Mouse (Mus musculus) liver, embryonic 12.5 days (tissue): ENCODE measurements at regions not wholly inside any gene's neighbourhood (a gene's known extent, or its start where the extent isn't known, plus 50 kb on each side); places are given as distances from the start of the nearest gene placed in this dataset.

Experiments
- ATAC-seq: fragments of 200-750 bp; cut with Nextera tagmentation; 2 replicates; pipeline ENCODE4 v1.8.0; 2017; ENCODE audit warnings: moderate number of reproducible peaks, mild to moderate bottlenecking, moderate library complexity
- H3K27ac ChIP-seq: fragments of 300-500 bp; sonication (generic); 2 replicates; pipeline ENCODE4 v1.5.1; 2016; ENCODE audit warnings: mild to moderate bottlenecking
- H3K27me3 ChIP-seq: fragments of 300-500 bp; sonication (generic); replicated peaks from 2 replicates; pipeline ENCODE4 v1.6.1; 2016; ENCODE audit warnings: mild to moderate bottlenecking, moderate library complexity
- H3K36me3 ChIP-seq: fragments of 300-500 bp; sonication (generic); 2 replicates; pipeline ENCODE4 v1.6.1; 2016; ENCODE audit warnings: mild to moderate bottlenecking, moderate library complexity
- H3K4me1 ChIP-seq: fragments of 300-500 bp; sonication (generic); 2 replicates; pipeline ENCODE4 v1.6.1; 2016
- H3K4me2 ChIP-seq: fragments of 300-500 bp; sonication (generic); 2 replicates; pipeline ENCODE4 v1.6.1; 2016; ENCODE audit warnings: mild to moderate bottlenecking, moderate library complexity
- H3K4me3 ChIP-seq: fragments of 300-500 bp; sonication (generic); 2 replicates; pipeline ENCODE4 v1.5.1; 2016; ENCODE audit warnings: mild to moderate bottlenecking, moderate library complexity
- H3K9ac ChIP-seq: fragments of 300-500 bp; sonication (generic); 2 replicates; pipeline ENCODE4 v1.6.1; 2016; ENCODE audit warnings: mild to moderate bottlenecking, moderate library complexity
- H3K9me3 ChIP-seq: fragments of 300-500 bp; sonication (generic); replicated peaks from 2 replicates; pipeline ENCODE4 v1.6.1; 2016; ENCODE audit warnings: mild to moderate bottlenecking, moderate library complexity
- WGBS: fragments of 180-500 bp; shearing (Covaris S2); methylation state at CpG from one replicate; pipeline ENCODE4 v1.1.7; 2016; ENCODE audit not compliant: insufficient replicate concordance; 5-methylcytosine and 5-hydroxymethylcytosine counted together

GRCm38 (mm10) chr13:46222031-46222430 is 51.5 kb upstream of the Stmnd1 start:
- H3K4me1 ChIP-seq: no peaks in the 10 kb centered on the region
- no peak overlapping the region for H3K4me3 ChIP-seq
- 56% methylated on average over 7 of the region's 7 CpGs for WGBS

GRCm38 (mm10) chr13:46218101-46218701 is 55.3 kb upstream of the Stmnd1 start:
- H3K36me3 ChIP-seq: no peaks in the 10 kb centered on the region
- ATAC-seq: no peak

More at GRCm38 (mm10) chr13:46222031-46222430, 51.5 kb upstream of the Stmnd1 start:
- Histone ChIP-seq H3K27me3 (no peaks in the 10 kb centered on the region), H3K9ac (no peak overlapping the region), H3K36me3 (no peaks in the 10 kb centered on the region), H3K9me3 (no peaks in the 10 kb centered on the region), H3K4me2 (no peak overlapping the region), H3K27ac (no peak overlapping the region)
- ATAC-seq: no peak

GRCm38 (mm10) chr13:46216954-46217838 is 56.3 kb upstream of the Stmnd1 start:
- H3K4me2 ChIP-seq: no peak overlapping the region
- H3K27ac ChIP-seq: no peak overlapping the region
- no peaks in the 10 kb centered on the region for H3K9me3 ChIP-seq
- no peaks in the 10 kb centered on the region for H3K4me1 ChIP-seq
- H3K27me3 ChIP-seq: no peaks in the 10 kb centered on the region
- no peak for ATAC-seq
- H3K4me3 ChIP-seq: no peak overlapping the region
- WGBS: 67% methylated on average over 9 of the region's 9 CpGs
- no peak overlapping the region for H3K9ac ChIP-seq
- H3K36me3 ChIP-seq: no peaks in the 10 kb centered on the region

More at GRCm38 (mm10) chr13:46218101-46218701, 55.3 kb upstream of the Stmnd1 start:
- Histone ChIP-seq H3K9me3 (no peaks in the 10 kb centered on the region), H3K4me1 (no peaks in the 10 kb centered on the region), H3K4me3 (no peak overlapping the region), H3K4me2 (no peak overlapping the region), H3K27ac (no peak overlapping the region), H3K9ac (no peak overlapping the region), H3K27me3 (no peaks in the 10 kb centered on the region)
- WGBS: 79% methylated on average over 20 of the region's 20 CpGs

GRCm38 (mm10) chr13:46203551-46203950 is 70.0 kb upstream of the Stmnd1 start:
- Histone ChIP-seq H3K4me1 (no peaks in the 10 kb centered on the region), H3K27ac (no peak overlapping the region), H3K4me3 (no peak overlapping the region), H3K9me3 (no peaks in the 10 kb centered on the region), H3K36me3 (no peaks in the 10 kb centered on the region), H3K4me2 (no peak overlapping the region), H3K9ac (no peak overlapping the region), H3K27me3 (no peaks in the 10 kb centered on the region)
- WGBS: 70% methylated on average over 3 of the region's 3 CpGs
- ATAC-seq: no peak

GRCm38 (mm10) chr13:46202586-46202985 is 70.9 kb upstream of the Stmnd1 start:
- Histone ChIP-seq H3K9me3 (no peaks in the 10 kb centered on the region), H3K4me3 (no peak overlapping the region), H3K27me3 (no peaks in the 10 kb centered on the region), H3K27ac (no peak overlapping the region), H3K36me3 (no peaks in the 10 kb centered on the region), H3K4me2 (no peak overlapping the region), H3K9ac (no peak overlapping the region), H3K4me1 (no peaks in the 10 kb centered on the region)
- WGBS: 82% methylated on average over 6 of the region's 6 CpGs
- no peak for ATAC-seq

- H3K4me3 ChIP-seq: no peak overlapping the region
- H3K4me1 ChIP-seq: no peaks in the 10 kb centered on the region
- H3K4me2 ChIP-seq: no peak overlapping the region
- no peaks in the 10 kb centered on the region for H3K36me3 ChIP-seq
- no peak for ATAC-seq
- no peaks in the 10 kb centered on the region for H3K27me3 ChIP-seq
- H3K9ac ChIP-seq: no peak overlapping the region
- WGBS: 77% methylated on average over 14 of the region's 14 CpGs
- H3K9me3 ChIP-seq: no peaks in the 10 kb centered on the region
- no peak overlapping the region for H3K27ac ChIP-seq
Observed at GRCm38 (mm10) chr13:46201029-46201599, 72.4 kb upstream of the Stmnd1 start.

GRCm38 (mm10) chr13:46193131-46193530 is 80.4 kb upstream of the Stmnd1 start:
- Histone ChIP-seq H3K27me3 (no peaks in the 10 kb centered on the region), H3K27ac (no peak overlapping the region), H3K36me3 (no peaks in the 10 kb centered on the region), H3K4me1 (no peaks in the 10 kb centered on the region), H3K9ac (no peak overlapping the region), H3K4me3 (no peak overlapping the region), H3K9me3 (no peaks in the 10 kb centered on the region), H3K4me2 (no peak overlapping the region)
- ATAC-seq: no peak
- WGBS: 68% methylated on average over 1 of the region's 1 CpGs

GRCm38 (mm10) chr13:46189726-46190125 is 83.8 kb upstream of the Stmnd1 start:
- Histone ChIP-seq H3K9ac (no peak overlapping the region), H3K27me3 (no peaks in the 10 kb centered on the region), H3K27ac (no peak overlapping the region), H3K36me3 (no peaks in the 10 kb centered on the region), H3K4me2 (no peak overlapping the region), H3K9me3 (no peaks in the 10 kb centered on the region), H3K4me1 (no peaks in the 10 kb centered on the region), H3K4me3 (no peak overlapping the region)
- 60% methylated on average over 2 of the region's 2 CpGs for WGBS
- no peak for ATAC-seq

GRCm38 (mm10) chr13:46182851-46183250 is 90.7 kb upstream of the Stmnd1 start:
- H3K4me2 ChIP-seq: no peak overlapping the region

GRCm38 (mm10) chr13:46180606-46181133 is 92.9 kb upstream of the Stmnd1 start:
- Histone ChIP-seq H3K4me3 (no peak overlapping the region), H3K27ac (no peak overlapping the region), H3K4me1 (no peaks in the 10 kb centered on the region), H3K27me3 (no peaks in the 10 kb centered on the region; the same call in 1 of the 2 replicates), H3K36me3 (no peaks in the 10 kb centered on the region), H3K9ac (no peak overlapping the region), H3K4me2 (no peak overlapping the region), H3K9me3 (no peaks in the 10 kb centered on the region)
- ATAC-seq: no peak
- 40% methylated on average over 12 of the region's 12 CpGs for WGBS

More at GRCm38 (mm10) chr13:46182851-46183250, 90.7 kb upstream of the Stmnd1 start:
- Histone ChIP-seq H3K4me3 (no peak overlapping the region), H3K9ac (no peak overlapping the region), H3K27ac (no peak overlapping the region), H3K9me3 (no peaks in the 10 kb centered on the region), H3K36me3 (no peaks in the 10 kb centered on the region), H3K27me3 (no peaks in the 10 kb centered on the region; the same call in 1 of the 2 replicates), H3K4me1 (no peaks in the 10 kb centered on the region)
- 63% methylated on average over 8 of the region's 8 CpGs for WGBS
- no peak for ATAC-seq

- no peaks in the 10 kb centered on the region for H3K4me1 ChIP-seq
- no peaks in the 10 kb centered on the region; the same call in 1 of the 2 replicates for H3K27me3 ChIP-seq
- 66% methylated on average over 3 of the region's 3 CpGs for WGBS
- no peak overlapping the region for H3K4me2 ChIP-seq
- no peak for ATAC-seq
- H3K4me3 ChIP-seq: no peak overlapping the region
- no peak overlapping the region for H3K27ac ChIP-seq
- no peak overlapping the region for H3K9ac ChIP-seq
- H3K9me3 ChIP-seq: no peaks in the 10 kb centered on the region
- no peaks in the 10 kb centered on the region for H3K36me3 ChIP-seq
Observed at GRCm38 (mm10) chr13:46179916-46180315, 93.6 kb upstream of the Stmnd1 start.

GRCm38 (mm10) chr13:46173103-46173502 is 100.4 kb upstream of the Stmnd1 start:
- Histone ChIP-seq H3K36me3 (no peaks in the 10 kb centered on the region), H3K27ac (no peak overlapping the region), H3K4me2 (no peak overlapping the region), H3K4me3 (no peak overlapping the region), H3K4me1 (no peaks in the 10 kb centered on the region), H3K9me3 (no peaks in the 10 kb centered on the region), H3K27me3 (no peaks in the 10 kb centered on the region; the same call in 1 of the 2 replicates), H3K9ac (no peak overlapping the region)
- 57% methylated on average over 8 of the region's 8 CpGs for WGBS
- ATAC-seq: no peak
